Mouse (Mus musculus) neural tube, embryonic 11.5 days (tissue): ENCODE measurements at regions not wholly inside any gene's neighbourhood (a gene's known extent, or its start where the extent isn't known, plus 50 kb on each side); places are given as distances from the start of the nearest gene placed in this dataset.
"Not testable (repeated sequence)": the region's sequence is repeated elsewhere in the genome, so short reads cannot be mapped to it uniquely, and the experiment has no call there.

Experiments
- ATAC-seq: fragments of 200-750 bp; cut with Nextera tagmentation; 2 replicates; pipeline ENCODE4 v1.8.0; 2017; ENCODE audit warnings: moderate number of reproducible peaks, mild to moderate bottlenecking, moderate TSS enrichment, moderate library complexity; ENCODE audit not compliant: insufficient read depth, low FRiP score, low TSS enrichment
- DNase-seq: peaks from one replicate; pipeline ENCODE4 v3.0.0-alpha.2; 2015; ENCODE audit warnings: low spot score
- H3K27ac ChIP-seq: fragments of 300-500 bp; sonication (generic); 2 replicates; pipeline ENCODE4 v1.5.1; 2014; ENCODE audit warnings: low read depth, mild to moderate bottlenecking, low read length
- H3K27me3 ChIP-seq: fragments of 300-500 bp; sonication (generic); 2 replicates; pipeline ENCODE4 v1.6.1; 2014; ENCODE audit warnings: mild to moderate bottlenecking, low read length, mixed read lengths; ENCODE audit not compliant: control insufficient read depth, insufficient read depth
- H3K36me3 ChIP-seq: fragments of 300-500 bp; sonication (generic); 2 replicates; pipeline ENCODE4 v1.6.1; 2014; ENCODE audit warnings: mild to moderate bottlenecking, low read length, moderate library complexity, mixed read lengths; ENCODE audit not compliant: control insufficient read depth, insufficient read depth
- H3K4me1 ChIP-seq: fragments of 300-500 bp; sonication (generic); 2 replicates; pipeline ENCODE4 v1.6.1; 2014; ENCODE audit warnings: low read length, mixed read lengths; ENCODE audit not compliant: control insufficient read depth, insufficient read depth
- H3K4me2 ChIP-seq: fragments of 300-500 bp; sonication (generic); 2 replicates; pipeline ENCODE4 v1.6.1; 2014; ENCODE audit warnings: low read depth, mild to moderate bottlenecking, moderate library complexity
- H3K4me3 ChIP-seq: fragments of 300-500 bp; sonication (generic); 2 replicates; pipeline ENCODE4 v1.5.1; 2014; ENCODE audit warnings: low read depth, low read length
- H3K9ac ChIP-seq: fragments of 300-500 bp; sonication (generic); 2 replicates; pipeline ENCODE4 v1.6.1; 2014; ENCODE audit warnings: mild to moderate bottlenecking, low read length
- H3K9me3 ChIP-seq: fragments of 300-500 bp; sonication (generic); 2 replicates; pipeline ENCODE4 v1.6.1; 2016; ENCODE audit warnings: low read length; ENCODE audit not compliant: control insufficient read depth
- WGBS: fragments of 180-500 bp; shearing (Covaris S2); extraction: QIAGEN DNeasy Blood & Tissue Kit; methylation state at CpG from one replicate; pipeline ENCODE4 v1.1.7; 2014; 5-methylcytosine and 5-hydroxymethylcytosine counted together

DNA sequence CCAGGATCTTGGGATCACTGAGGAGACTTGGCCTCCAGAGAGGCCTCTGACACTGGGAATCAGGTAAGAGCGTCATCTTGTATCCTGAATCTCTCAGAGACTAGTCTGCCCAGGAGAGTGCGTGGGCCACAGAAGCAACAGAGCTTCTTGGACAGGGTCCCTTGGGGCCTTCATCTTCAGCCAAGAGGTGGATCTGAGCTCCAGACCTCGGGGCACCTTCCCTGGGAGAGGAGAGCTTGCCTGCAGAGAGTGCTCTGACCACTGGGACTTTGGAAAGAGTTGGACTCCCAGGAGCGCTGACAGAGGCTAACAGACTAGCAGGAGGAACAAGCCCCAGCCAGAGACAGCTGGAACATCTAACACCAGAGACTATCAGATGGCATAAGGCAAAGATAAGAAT lies 73.9 kb upstream of the Gm15319 start:
- not testable (repeated sequence) for H3K27me3 ChIP-seq, H3K36me3 ChIP-seq, H3K9me3 ChIP-seq, DNase-seq, H3K27ac ChIP-seq, ATAC-seq, H3K4me2 ChIP-seq, H3K4me1 ChIP-seq, H3K9ac ChIP-seq, H3K4me3 ChIP-seq
- WGBS = 74% methylated on average over 3 of the region's 4 CpGs

DNA sequence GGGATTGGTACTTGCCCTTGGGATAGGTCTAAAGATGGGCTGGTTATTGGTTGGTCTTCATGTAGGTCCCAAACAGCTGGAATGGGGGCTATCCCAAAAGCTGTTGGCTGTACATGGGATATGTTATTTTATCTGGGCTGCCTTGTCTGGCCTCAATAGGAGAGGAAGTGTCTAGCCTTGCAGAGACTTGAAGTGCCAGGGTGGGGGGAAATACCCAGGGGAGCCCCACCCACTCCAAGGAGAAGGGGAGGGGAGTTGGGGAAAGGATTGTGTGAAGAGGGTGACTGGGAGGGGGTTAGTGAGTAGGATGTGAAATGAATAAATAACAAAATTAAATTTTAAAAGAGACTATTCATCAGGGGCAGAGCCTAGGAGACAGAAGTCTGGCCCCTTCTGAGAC lies 70.2 kb upstream of the Gm15319 start:
- H3K4me2 ChIP-seq, H3K36me3 ChIP-seq, H3K27ac ChIP-seq, H3K9ac ChIP-seq, H3K9me3 ChIP-seq, H3K4me1 ChIP-seq, DNase-seq, H3K4me3 ChIP-seq, H3K27me3 ChIP-seq, ATAC-seq: not testable (repeated sequence)

DNA sequence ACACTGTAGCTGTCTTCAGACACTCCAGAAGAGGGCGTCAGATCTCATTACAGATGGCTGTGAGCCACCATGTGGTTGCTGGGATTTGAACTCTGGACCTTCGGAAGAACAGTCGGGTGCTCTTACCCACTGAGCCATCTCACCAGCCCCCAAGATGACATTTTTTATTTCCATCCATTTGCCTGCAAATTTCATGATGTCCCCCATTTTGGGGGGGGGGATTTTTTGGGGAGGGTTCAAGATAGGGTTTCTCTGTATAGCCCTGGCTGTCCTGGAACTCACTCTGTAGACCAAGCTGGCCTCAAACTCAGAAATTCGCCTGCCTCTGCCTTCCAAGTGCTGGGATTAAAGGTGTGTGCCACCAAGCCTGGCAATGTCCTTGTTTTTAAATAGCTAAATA lies 66.5 kb upstream of the Gm15319 start:
- not testable (repeated sequence) for H3K27ac ChIP-seq, H3K36me3 ChIP-seq, H3K4me2 ChIP-seq, H3K4me3 ChIP-seq, DNase-seq, H3K4me1 ChIP-seq, ATAC-seq, H3K9me3 ChIP-seq, H3K27me3 ChIP-seq, H3K9ac ChIP-seq
- 100% methylated on average over 2 of the region's 4 CpGs for WGBS

DNA sequence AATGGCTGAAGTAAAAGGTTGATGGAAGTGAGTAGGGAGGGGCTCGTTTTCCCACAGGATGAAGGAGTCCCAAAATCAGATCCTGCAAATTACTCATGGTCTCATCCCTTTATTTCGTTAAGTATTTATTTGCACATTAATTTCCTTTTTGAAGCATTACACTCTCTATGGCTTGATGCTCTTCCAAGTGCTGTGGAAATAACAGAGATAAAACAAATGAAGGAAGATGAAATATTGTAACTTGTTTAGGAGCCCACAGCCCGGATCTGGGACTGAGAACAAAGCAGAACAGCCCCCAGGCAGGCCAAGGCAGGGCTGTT lies 61.9 kb upstream of the Gm15319 start:
- not testable (repeated sequence) for H3K4me3 ChIP-seq, H3K4me2 ChIP-seq, H3K9me3 ChIP-seq, H3K27ac ChIP-seq, H3K4me1 ChIP-seq, H3K9ac ChIP-seq, H3K36me3 ChIP-seq, H3K27me3 ChIP-seq, ATAC-seq
- peak; percentile 7 for DNase-seq
- WGBS = 38% methylated on average over 3 of the region's 3 CpGs

DNA sequence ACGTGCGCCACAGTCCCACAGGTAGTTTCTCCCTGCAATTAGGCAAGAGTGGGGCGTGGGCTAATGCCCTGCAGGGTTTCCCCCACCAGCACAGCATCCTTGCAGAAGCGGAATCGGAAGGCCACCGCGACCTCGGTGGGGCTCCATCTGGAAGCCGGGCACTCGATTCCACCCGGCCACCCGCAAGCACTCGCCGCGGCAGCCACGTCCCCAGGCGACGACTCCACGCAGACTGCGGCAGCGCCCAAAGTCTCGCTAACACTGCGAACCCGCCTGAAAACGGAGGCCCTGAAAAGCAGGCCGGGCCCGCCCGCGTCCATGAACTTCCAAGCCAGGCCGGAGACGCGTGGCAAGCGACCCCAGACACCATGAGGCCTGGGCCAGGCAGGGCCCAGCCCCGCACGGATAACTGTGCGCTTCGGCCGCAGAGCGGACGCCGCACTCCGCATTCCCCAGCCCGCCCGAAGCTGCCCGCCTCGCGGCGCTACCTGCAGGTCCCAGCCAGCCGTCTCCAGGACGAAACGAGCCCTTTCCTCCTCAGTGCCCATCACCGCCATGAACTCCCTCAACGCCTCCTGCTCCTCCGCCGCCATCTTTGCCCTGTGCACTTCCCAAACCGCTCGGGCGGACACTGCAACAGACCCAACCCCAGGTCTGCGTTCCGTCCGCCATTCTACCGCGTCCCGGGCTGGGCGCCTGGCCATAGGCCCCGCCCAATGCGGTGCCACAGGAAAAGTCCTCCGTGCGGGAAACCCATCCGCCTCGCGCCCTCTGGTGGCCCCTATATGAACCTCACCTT lies 61.3 kb upstream of the Gm15319 start:
- ATAC-seq (peak; percentile 100), DNase-seq (peak; percentile 98)
- 3% methylated on average over 61 of the region's 72 CpGs for WGBS
- Histone ChIP-seq H3K9ac (peak overlapping the region; percentile 67), H3K4me2 (0 out of 2 replicates have a peak overlapping the region, but pooled peaks have one; percentile 16), H3K4me3 (peak overlapping the region; percentile 43)
- not testable (repeated sequence) for H3K36me3 ChIP-seq, H3K27me3 ChIP-seq, H3K4me1 ChIP-seq, H3K9me3 ChIP-seq, H3K27ac ChIP-seq

DNA sequence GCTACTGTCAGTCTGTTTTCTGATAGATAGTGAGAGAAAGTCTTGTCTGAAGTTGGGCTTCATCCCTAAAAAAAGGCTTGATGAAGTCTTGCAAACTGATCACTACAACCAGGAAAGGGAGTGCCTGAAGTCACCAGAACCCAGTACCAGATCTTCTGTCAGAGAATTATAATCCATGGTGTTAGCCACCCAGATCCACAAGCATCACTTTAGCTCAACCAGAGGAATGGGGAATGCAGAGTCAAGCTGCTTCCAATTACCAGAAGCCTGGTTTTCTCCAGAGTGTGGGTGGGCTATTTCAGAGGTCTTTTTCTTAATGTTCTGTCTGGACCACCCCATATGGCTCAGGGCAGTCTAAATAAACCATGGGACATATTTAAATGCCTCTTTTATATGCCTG lies 57.8 kb upstream of the Gm15319 start:
- not testable (repeated sequence) for H3K9me3 ChIP-seq, ATAC-seq, H3K4me2 ChIP-seq, H3K27ac ChIP-seq, H3K36me3 ChIP-seq, H3K4me3 ChIP-seq, H3K9ac ChIP-seq, H3K27me3 ChIP-seq, H3K4me1 ChIP-seq, DNase-seq
